Mouse (Mus musculus): ENCODE results near the gene Tas2r119.

The Tas2r119 gene

DNA sequence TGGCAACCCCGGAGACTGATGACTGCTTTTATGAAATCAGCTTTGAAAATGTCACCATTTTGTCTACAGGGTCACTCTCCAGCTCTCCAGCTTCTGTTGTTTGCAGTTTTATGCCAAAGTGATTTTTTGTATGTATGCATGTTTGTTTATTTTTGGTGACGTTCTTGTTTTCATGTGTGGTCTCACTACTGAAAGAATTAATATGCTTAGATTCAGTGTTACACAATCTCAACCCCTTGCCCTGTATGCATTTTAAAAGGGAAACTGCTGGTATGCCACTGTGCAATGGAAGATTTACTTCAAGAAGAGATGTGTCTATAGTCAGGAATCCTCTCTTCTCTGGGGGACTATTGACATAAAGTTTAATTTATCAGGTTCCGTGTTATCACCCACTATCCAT lies 48.3 kb downstream of the Tas2r119 start:
- no peak for DNase-seq (ENCODE audit: low spot score)

DNA sequence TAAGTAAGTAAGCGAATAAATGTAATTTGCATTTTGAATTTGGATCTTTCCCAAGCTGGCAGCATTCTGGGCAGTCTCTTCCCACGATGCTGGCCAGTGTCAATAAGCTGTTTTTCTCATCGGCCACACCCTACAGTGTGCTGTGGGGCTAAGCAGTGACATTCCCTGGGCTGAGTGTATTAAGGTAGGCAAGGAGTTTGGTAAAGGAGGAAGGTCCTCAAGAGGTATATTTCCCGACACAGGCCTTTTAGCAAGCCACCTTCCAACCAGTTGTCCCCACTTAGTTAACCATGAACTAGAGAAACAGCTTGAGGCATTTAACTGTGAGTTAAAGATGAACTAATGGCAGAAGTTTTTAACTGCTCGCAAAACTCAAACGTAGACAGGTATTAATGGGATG lies 49.3 kb downstream of the Tas2r119 start:
- DNase-seq (ENCODE audit: low spot score), result no peak

DNA sequence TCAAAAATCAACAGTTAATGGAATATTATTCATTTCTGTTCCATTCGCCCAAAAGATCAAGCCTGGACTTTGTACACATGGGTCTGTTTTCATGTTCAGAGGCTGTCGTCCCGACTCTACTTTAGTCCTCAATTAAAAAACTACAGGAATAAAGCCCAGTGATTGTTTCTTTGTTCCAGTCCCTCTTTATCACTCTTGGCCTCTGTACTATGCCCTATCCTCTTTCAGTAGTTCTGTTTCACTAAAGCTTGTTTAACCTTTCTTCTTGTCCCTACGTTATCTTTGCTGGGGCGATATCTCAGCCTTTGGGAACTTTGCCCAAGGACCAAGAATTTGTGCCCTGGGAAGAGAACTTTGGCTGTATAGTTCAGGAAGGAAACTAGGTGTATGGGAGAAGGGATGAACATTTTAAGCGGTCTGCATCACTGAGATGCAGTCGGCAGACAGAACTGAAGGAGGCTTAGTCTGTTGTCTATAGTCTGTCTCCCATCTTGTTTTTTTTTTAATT lies 49.9 kb downstream of the Tas2r119 start:
- no peak for DNase-seq (ENCODE audit: low spot score)
